Mouse (Mus musculus) small intestine, adult 2 months (tissue): ENCODE data around the gene Larp6.

Experiments
- CTCF ChIP-seq: fragments of 200-500 bp; IDR thresholded peaks from 2 replicates; pipeline ENCODE4 v1.5.1; 2012; ENCODE audit warnings: low read depth, mild to moderate bottlenecking, control low read depth, inconsistent platforms, low read length, moderate library complexity, mixed read lengths; ENCODE audit not compliant: insufficient replicate concordance, insufficient read length; ENCODE audit errors: extremely low read depth
- POLR2A ChIP-seq: fragments of 200-500 bp; IDR thresholded peaks from 2 replicates; pipeline ENCODE4 v1.6.1; 2012; ENCODE audit warnings: low read depth, mild to moderate bottlenecking, control low read depth, inconsistent platforms, low read length, moderate library complexity

DNA sequence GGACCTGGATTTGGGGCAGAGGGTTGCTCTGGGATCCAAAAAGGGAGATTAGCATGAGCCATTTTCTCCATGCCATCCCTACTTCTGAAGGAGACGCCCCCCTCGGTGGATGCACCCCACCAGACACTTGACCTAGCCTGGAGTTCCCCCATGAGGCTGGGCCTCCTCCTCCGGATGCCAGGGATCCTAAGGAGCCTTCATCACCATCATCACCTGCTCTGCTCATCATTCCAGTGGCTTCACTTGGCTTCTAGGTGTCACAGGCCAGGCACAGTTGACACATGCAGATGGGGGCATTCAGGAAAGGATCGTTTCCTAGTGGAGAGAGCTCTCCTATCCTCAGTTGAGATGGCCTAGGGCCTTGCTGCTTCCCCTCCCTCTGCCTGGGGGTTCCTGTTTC lies 827 bp downstream of the Larp6 start:
- TF ChIP-seq CTCF (no peak), POLR2A (no peak)
